Mouse (Mus musculus): ENCODE data around the gene Lrrc41. TPM values are rescaled to one million over a fixed set of nuclear protein-coding genes. Genes with fewer than 3 reads are reported as not detected.

Lrrc41 gene
- polyA plus RNA-seq (2015; fragmentation: Nextera tagmentation; extraction: Ambion mirVana): 68.9 and 70.9 TPM in 2 replicates

DNA sequence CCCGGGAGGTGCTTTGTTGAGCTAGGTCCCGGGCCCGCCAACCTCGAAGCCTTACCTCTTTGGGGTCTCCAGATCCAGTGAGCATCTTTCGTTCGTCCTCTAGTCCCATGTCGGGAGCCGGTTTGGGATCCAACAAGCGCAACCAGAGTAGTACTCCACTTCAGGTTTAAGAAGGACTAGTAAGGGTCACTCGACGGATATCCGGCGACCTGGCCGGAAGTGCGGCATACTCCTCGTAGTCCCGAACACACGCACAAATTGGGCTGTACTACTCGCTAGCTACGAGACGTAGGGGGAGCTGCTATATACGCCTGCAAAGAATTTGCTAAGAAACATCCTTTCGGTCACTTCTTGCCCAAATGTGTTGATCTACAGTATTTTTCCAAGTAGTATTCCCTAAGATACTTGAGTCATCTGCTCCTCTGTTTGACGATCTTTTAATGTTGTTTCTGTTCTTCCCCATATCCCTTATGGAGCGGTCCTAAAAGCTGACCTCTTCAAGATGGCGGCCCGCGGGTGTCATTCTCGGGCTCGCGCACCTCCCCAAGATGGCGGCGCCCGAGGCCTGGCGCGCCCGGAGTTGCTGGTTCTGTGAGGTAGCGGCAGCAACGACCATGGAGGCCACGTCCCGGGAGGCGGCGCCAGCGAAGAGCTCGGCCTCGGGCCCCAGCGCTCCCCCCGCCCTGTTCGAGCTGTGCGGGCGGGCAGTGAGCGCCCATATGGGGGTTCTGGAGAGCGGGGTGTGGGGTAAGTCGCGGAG lies at the start of gene Lrrc41, which contains the start of gene Uqcrh:
Gene Lrrc41 (plus strand): TSS at position 409 of the 760 bp plus-strand sequence.
Gene Uqcrh (minus strand): TSS at position 211 of the 760 bp plus-strand sequence.
- H3K9me3 ChIP-seq (ENCODE audit: control insufficient read depth, low read length): no peaks in the 10 kb centered on the region
- ATAC-seq (ENCODE audit: low read depth): peak; percentile 95
- H3K36me3 ChIP-seq (ENCODE audit: control insufficient read depth, insufficient read depth, low read length): peaks cover 3% of the 10 kb centered on the region; the same call in 1 of the 2 replicates
- H3K4me1 ChIP-seq (replicated peaks; ENCODE audit: control insufficient read depth, insufficient read depth, low read length): peaks cover 22% of the 10 kb centered on the region
- H3K27ac ChIP-seq (ENCODE audit: low read length): peak within 1 kb of the TSS; percentile 97
- WGBS: under 1% methylated on average over 55 of the region's 55 CpGs
- peak within 1 kb of the TSS; percentile 99 for H3K9ac ChIP-seq (ENCODE audit: low read length)
- peak within 1 kb of the TSS; percentile 77 for H3K4me2 ChIP-seq (ENCODE audit: low read depth, low read length)
- peak within 1 kb of the TSS; percentile 100 for H3K4me3 ChIP-seq (ENCODE audit: low read length)
- no peaks in the 10 kb centered on the region for H3K27me3 ChIP-seq (ENCODE audit: control insufficient read depth, insufficient read depth, low read depth, low read length)

DNA sequence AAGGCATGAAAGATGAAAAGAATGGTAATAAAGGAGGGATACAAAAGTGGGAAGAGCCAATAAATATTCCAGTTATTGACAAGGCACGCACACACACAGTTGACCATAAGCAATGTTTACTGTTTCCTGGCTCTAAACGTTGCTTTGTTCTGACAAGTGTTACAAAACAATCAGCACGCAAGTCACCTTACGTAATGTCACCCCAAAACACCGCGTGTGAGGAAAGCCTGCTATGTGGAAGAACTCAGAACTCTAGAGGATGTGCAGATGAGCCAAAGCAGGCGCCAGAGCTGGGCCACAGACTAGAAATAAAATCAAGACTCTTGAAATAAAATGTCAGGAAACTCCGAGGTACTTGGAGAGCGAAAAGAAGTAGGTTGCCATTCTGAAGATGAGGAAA lies 42.2 kb upstream of the Lrrc41 start:
- Histone ChIP-seq H3K9me3 (ENCODE audit: control insufficient read depth, low read length) (no peaks in the 10 kb centered on the region), H3K4me2 (ENCODE audit: low read depth, low read length) (no peak overlapping the region), H3K27me3 (ENCODE audit: control insufficient read depth, insufficient read depth, low read depth, low read length) (no peaks in the 10 kb centered on the region), H3K4me3 (ENCODE audit: low read length) (no peak overlapping the region), H3K27ac (ENCODE audit: low read length) (no peak overlapping the region), H3K36me3 (ENCODE audit: control insufficient read depth, insufficient read depth, low read length) (peaks cover 23% of the 10 kb centered on the region), H3K9ac (ENCODE audit: low read length) (no peak overlapping the region), H3K4me1 (replicated peaks; ENCODE audit: control insufficient read depth, insufficient read depth, low read length) (no peaks in the 10 kb centered on the region)
- ATAC-seq (ENCODE audit: low read depth): no peak
- WGBS: 84% methylated on average over 9 of the region's 9 CpGs

DNA sequence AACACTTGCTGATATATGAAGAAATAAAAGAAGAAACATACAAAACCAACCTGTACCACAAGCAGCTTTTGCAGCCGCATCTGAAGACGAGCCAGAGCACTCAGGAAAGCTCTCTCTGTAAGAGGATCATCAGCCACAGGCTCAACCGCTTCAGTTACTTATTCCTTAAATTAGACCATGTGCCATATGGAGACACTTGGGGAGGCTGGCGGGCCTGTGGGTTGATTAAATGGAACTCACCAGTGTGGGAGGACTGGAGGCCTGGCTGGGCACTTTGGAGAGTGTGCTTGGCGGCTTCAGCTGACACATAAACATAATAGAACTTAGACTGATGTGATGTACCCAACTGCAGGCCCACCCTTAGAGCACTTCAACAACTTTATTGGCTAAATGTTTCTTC lies 41.7 kb upstream of the Lrrc41 start:
- Histone ChIP-seq H3K9me3 (ENCODE audit: control insufficient read depth, low read length) (no peaks in the 10 kb centered on the region), H3K27ac (ENCODE audit: low read length) (no peak overlapping the region), H3K27me3 (ENCODE audit: control insufficient read depth, insufficient read depth, low read depth, low read length) (no peaks in the 10 kb centered on the region), H3K4me2 (ENCODE audit: low read depth, low read length) (no peak overlapping the region), H3K4me3 (ENCODE audit: low read length) (no peak overlapping the region), H3K36me3 (ENCODE audit: control insufficient read depth, insufficient read depth, low read length) (peaks cover 26% of the 10 kb centered on the region), H3K9ac (ENCODE audit: low read length) (no peak overlapping the region), H3K4me1 (replicated peaks; ENCODE audit: control insufficient read depth, insufficient read depth, low read length) (no peaks in the 10 kb centered on the region)
- no peak for ATAC-seq (ENCODE audit: low read depth)
- WGBS: 88% methylated on average over 5 of the region's 5 CpGs

DNA sequence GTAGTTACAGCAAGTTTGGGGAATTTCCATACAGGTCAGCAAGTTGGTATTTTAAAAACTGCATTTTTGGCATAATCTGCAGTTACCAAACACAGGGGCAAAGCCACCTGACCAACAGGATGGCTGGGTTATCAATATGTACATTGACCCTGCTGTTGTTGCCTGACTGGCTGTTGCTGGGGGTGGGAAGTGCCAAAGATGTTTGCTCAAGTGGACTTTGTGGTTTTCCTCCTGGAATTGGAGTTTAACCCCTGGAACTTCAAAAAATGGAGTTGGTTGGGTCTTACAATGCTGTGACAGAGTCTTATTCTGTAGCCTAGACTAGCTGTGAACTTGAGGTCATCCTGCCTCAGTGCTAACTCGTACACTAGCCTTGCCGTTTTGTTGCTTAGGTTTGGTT lies 34.6 kb upstream of the Lrrc41 start:
- no peak overlapping the region for H3K27ac ChIP-seq (ENCODE audit: low read length)
- no peaks in the 10 kb centered on the region for H3K27me3 ChIP-seq (ENCODE audit: control insufficient read depth, insufficient read depth, low read depth, low read length)
- peaks cover 24% of the 10 kb centered on the region for H3K36me3 ChIP-seq (ENCODE audit: control insufficient read depth, insufficient read depth, low read length)
- no peak overlapping the region for H3K9ac ChIP-seq (ENCODE audit: low read length)
- no peaks in the 10 kb centered on the region for H3K4me1 ChIP-seq (replicated peaks; ENCODE audit: control insufficient read depth, insufficient read depth, low read length)
- no peaks in the 10 kb centered on the region for H3K9me3 ChIP-seq (ENCODE audit: control insufficient read depth, low read length)
- no peak overlapping the region for H3K4me2 ChIP-seq (ENCODE audit: low read depth, low read length)
- WGBS: 90% methylated on average over 2 of the region's 2 CpGs
- no peak for ATAC-seq (ENCODE audit: low read depth)
- no peak overlapping the region for H3K4me3 ChIP-seq (ENCODE audit: low read length)

DNA sequence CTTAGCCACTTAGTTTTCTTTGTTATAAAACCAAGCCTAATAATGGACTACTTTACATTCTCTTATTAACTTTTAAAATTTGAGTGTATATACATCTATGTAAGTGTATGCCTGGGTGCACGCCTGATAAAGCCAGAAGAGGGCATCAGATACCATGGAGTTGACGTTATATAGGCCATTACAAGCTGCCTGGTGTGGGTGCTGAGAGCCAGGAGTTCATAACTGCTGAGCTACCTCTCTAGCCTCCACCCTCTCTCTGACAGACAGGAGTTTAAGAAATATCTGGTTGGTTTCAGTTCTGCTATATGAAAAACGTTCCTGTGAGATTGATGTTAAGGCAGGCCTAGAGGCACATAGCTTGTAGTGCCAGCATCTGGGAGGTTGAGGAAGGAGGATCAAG lies 32.9 kb upstream of the Lrrc41 start:
- H3K27me3 ChIP-seq (ENCODE audit: control insufficient read depth, insufficient read depth, low read depth, low read length): no peaks in the 10 kb centered on the region
- ATAC-seq (ENCODE audit: low read depth): no peak
- no peak overlapping the region for H3K27ac ChIP-seq (ENCODE audit: low read length)
- no peaks in the 10 kb centered on the region for H3K9me3 ChIP-seq (ENCODE audit: control insufficient read depth, low read length)
- H3K4me1 ChIP-seq (replicated peaks; ENCODE audit: control insufficient read depth, insufficient read depth, low read length): peaks cover 2% of the 10 kb centered on the region; the same call in 1 of the 2 replicates
- H3K4me3 ChIP-seq (ENCODE audit: low read length): no peak overlapping the region
- H3K4me2 ChIP-seq (ENCODE audit: low read depth, low read length): no peak overlapping the region
- H3K9ac ChIP-seq (ENCODE audit: low read length): no peak overlapping the region
- H3K36me3 ChIP-seq (ENCODE audit: control insufficient read depth, insufficient read depth, low read length): peaks cover 21% of the 10 kb centered on the region
- 69% methylated on average over 3 of the region's 3 CpGs for WGBS

DNA sequence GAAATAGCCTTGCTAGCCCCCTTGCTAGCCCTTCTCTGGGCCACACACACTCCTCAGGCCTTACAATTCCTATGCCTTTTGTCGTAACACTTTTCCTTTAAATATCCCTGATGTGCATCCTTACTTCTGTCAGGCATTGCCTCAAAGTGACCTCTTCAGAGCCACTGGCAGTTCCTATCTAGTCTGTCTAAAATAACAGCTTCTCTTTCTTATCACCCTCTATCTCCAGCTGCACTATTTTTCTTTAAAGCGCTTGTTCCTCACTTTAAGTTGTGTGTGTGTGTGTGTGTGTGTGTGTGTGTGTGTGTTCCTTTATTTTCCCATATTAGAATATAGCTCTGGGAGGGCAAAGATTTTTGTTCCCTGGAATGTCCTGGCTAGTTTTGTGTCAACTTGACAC lies 28.5 kb upstream of the Lrrc41 start:
- peaks cover 16% of the 10 kb centered on the region for H3K36me3 ChIP-seq (ENCODE audit: control insufficient read depth, insufficient read depth, low read length)
- no peaks in the 10 kb centered on the region for H3K27me3 ChIP-seq (ENCODE audit: control insufficient read depth, insufficient read depth, low read depth, low read length)
- H3K4me2 ChIP-seq (ENCODE audit: low read depth, low read length): no peak overlapping the region
- no peak overlapping the region for H3K4me3 ChIP-seq (ENCODE audit: low read length)
- H3K9me3 ChIP-seq (ENCODE audit: control insufficient read depth, low read length): no peaks in the 10 kb centered on the region
- peaks cover 16% of the 10 kb centered on the region for H3K4me1 ChIP-seq (replicated peaks; ENCODE audit: control insufficient read depth, insufficient read depth, low read length)
- no peak for ATAC-seq (ENCODE audit: low read depth)
- no peak overlapping the region for H3K9ac ChIP-seq (ENCODE audit: low read length)
- no peak overlapping the region for H3K27ac ChIP-seq (ENCODE audit: low read length)
- 86% methylated on average over 2 of the region's 2 CpGs for WGBS

DNA sequence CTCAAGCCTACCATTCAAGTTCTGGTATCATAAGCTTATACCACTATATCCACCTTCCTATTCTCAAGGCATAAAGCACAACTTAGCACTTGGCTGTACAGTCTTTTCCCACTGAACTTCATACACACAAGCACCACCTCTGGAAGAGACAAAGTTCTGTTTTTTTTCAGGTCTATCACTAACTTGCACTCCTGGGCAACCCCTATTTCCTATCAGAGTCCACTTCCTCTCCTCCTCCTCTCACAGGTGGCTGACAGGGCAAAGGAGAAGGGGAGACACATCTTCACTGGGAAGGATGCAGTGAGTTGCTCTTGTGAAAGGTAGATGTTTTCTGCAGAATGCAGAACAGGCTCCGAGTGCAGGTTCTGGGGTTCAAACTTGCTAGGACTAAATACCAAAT lies 27.4 kb upstream of the Lrrc41 start:
- no peaks in the 10 kb centered on the region for H3K27me3 ChIP-seq (ENCODE audit: control insufficient read depth, insufficient read depth, low read depth, low read length)

DNA sequence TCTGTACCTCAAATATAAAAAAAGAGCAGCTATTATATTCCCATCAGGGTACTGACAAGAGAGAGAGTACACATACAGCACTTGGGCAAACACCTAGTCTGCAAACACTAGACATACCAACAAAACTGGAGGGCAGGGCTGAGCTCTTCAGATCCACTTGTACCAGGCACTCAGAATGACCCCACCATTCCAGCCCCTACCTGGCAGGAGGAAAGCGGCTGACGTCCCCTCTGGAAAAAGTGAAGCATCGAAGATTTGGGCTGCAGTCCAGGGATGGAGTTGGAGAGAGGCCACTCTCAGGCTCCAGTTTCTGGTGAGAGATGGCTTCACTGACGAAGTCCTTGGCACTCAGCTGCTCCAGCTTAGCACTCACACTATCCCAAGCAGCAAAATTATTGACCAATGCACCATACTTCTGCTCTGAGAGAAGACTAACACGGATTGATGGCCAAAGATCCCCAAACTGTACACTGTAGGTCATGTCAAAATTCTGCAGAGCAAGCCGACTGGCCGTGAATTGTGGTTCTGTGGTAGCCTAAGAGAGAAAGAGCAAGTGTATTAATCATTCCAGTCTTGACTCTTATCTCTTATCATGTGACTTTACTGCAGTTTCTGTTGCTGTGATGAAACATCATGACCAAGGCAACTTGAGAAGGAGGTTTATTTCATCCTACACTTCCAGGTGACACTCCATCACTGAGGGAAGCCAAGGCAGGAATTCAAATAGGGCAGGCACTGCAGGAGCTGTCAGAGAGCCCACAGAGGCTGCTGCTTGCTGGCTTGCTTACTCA lies 26.7 kb upstream of the Lrrc41 start:
- peaks cover 21% of the 10 kb centered on the region for H3K4me1 ChIP-seq (replicated peaks; ENCODE audit: control insufficient read depth, insufficient read depth, low read length)
- ATAC-seq (ENCODE audit: low read depth): peak; percentile 92
- H3K36me3 ChIP-seq (ENCODE audit: control insufficient read depth, insufficient read depth, low read length): peaks cover 2% of the 10 kb centered on the region; the same call in 1 of the 2 replicates
- H3K27ac ChIP-seq (ENCODE audit: low read length): peak overlapping the region; percentile 72
- H3K4me2 ChIP-seq (ENCODE audit: low read depth, low read length): no peak overlapping the region
- no peak overlapping the region for H3K9ac ChIP-seq (ENCODE audit: low read length)
- no peaks in the 10 kb centered on the region for H3K27me3 ChIP-seq (ENCODE audit: control insufficient read depth, insufficient read depth, low read depth, low read length)
- no peak overlapping the region for H3K4me3 ChIP-seq (ENCODE audit: low read length)
- WGBS: 47% methylated on average over 7 of the region's 7 CpGs
- H3K9me3 ChIP-seq (ENCODE audit: control insufficient read depth, low read length): no peaks in the 10 kb centered on the region

More for the DNA sequence above, 27.4 kb upstream of the Lrrc41 start:
- peaks cover 9% of the 10 kb centered on the region for H3K36me3 ChIP-seq (ENCODE audit: control insufficient read depth, insufficient read depth, low read length)
- no peak overlapping the region for H3K4me3 ChIP-seq (ENCODE audit: low read length)
- peak overlapping the region; percentile 72 for H3K27ac ChIP-seq (ENCODE audit: low read length)
- ATAC-seq (ENCODE audit: low read depth): no peak; the same call in none of the 2 replicates
- 71% methylated on average over 1 of the region's 1 CpGs for WGBS
- H3K4me2 ChIP-seq (ENCODE audit: low read depth, low read length): peak overlapping the region; percentile 11; the same call in 1 of the 2 replicates
- H3K4me1 ChIP-seq (replicated peaks; ENCODE audit: control insufficient read depth, insufficient read depth, low read length): peaks cover 20% of the 10 kb centered on the region
- H3K9ac ChIP-seq (ENCODE audit: low read length): no peak overlapping the region
- no peaks in the 10 kb centered on the region for H3K9me3 ChIP-seq (ENCODE audit: control insufficient read depth, low read length)

DNA sequence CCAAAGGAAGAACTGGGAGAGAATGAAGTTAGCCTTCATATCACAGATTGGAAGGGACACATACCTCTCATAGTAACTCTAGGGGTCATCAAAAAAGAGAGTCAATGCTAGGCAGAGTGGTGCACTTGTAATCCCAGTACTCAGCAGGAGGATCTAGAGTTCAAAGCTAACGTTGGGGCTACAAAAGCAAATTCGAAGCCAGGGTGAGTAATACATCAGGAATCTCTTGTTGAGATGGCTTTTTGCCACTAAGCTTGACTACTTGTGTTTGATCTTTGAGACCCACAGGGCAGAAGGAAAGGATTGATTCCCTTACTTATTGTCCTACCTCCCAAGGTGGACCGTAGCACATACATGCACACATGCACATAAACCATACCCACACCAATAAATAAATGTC lies 25.9 kb upstream of the Lrrc41 start:
- H3K27ac ChIP-seq (ENCODE audit: low read length): peak overlapping the region; percentile 69; the same call in 1 of the 2 replicates
- peaks cover 2% of the 10 kb centered on the region; the same call in 1 of the 2 replicates for H3K36me3 ChIP-seq (ENCODE audit: control insufficient read depth, insufficient read depth, low read length)
- no peak overlapping the region for H3K4me2 ChIP-seq (ENCODE audit: low read depth, low read length)
- no peaks in the 10 kb centered on the region for H3K9me3 ChIP-seq (ENCODE audit: control insufficient read depth, low read length)
- ATAC-seq (ENCODE audit: low read depth): no peak
- no peak overlapping the region for H3K9ac ChIP-seq (ENCODE audit: low read length)
- H3K4me1 ChIP-seq (replicated peaks; ENCODE audit: control insufficient read depth, insufficient read depth, low read length): peaks cover 25% of the 10 kb centered on the region
- 54% methylated on average over 3 of the region's 3 CpGs for WGBS
- no peak overlapping the region for H3K4me3 ChIP-seq (ENCODE audit: low read length)
- no peaks in the 10 kb centered on the region for H3K27me3 ChIP-seq (ENCODE audit: control insufficient read depth, insufficient read depth, low read depth, low read length)
